Mouse (Mus musculus) lung, postnatal 0 days (tissue): ENCODE results near the gene Fam124a.
A peak's percentile ranks its signal among the peaks of the same experiment; 100 is the strongest.

Experiments
- CTCF ChIP-seq: IDR thresholded peaks from 2 replicates; pipeline ENCODE4 v1.5.1; 2016; ENCODE audit warnings: antibody characterized with exemption, mild to moderate bottlenecking
- EP300 ChIP-seq: IDR thresholded peaks from 2 replicates; pipeline ENCODE4 v1.6.1; 2016; ENCODE audit warnings: antibody characterized with exemption, mild to moderate bottlenecking, control low read depth

GRCm38 (mm10) chr14:62609904-62610303 is 54.4 kb downstream of the Fam124a start:
- TF ChIP-seq CTCF (no peak), EP300 (peak; percentile 55)
